Mouse (Mus musculus): ENCODE measurements at regions not wholly inside any gene's neighbourhood (a gene's known extent, or its start where the extent isn't known, plus 50 kb on each side); places are given as distances from the start of the nearest gene placed in this dataset.

DNA sequence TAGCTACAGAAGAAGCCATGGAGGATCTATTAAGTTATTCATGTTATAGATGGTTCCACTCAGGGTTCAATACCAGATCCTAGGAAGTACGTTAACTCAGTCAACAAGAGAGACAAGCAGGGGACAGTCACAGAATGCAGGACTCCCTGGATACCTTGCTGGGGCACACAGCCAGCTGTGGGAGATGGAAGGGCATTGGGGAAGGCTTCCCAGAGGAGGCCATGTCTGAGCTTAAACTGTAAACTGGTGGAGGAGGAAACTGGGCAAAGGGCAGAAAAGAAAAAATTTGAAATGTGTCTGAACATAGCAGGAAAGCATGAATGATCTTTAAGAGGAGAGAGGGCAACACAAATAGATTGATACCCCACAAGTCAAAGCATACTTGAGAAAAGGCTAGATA lies 229.5 kb downstream of the Emx2 start:
- TF ChIP-seq CTCF (IDR thresholded peaks at IDR 0.05; ENCODE audit: low read depth) (no peak), EP300 (IDR thresholded peaks at IDR 0.05; ENCODE audit: low read depth) (no peak)
